Mouse (Mus musculus) urinary bladder, adult 2 months (tissue): ENCODE results near the gene Kif26b. TPM values are rescaled to one million over a fixed set of nuclear protein-coding genes. Genes with fewer than 3 reads are reported as not detected.

Experiments
- DNase-seq: peaks from one replicate; pipeline ENCODE4 v3.0.0; 2022; ENCODE audit warnings: low spot score
- polyA plus RNA-seq: library from polyadenylated mRNA; depleted of rRNA; stranded (reverse); fragments of >200 nt; gene quantifications from 2 replicates; pipeline ENCODE4 v1.2.3, GENCODE M21; 2012

Gene Kif26b
- polyA plus RNA-seq, 1 experiment = 1.4 TPM

DNA sequence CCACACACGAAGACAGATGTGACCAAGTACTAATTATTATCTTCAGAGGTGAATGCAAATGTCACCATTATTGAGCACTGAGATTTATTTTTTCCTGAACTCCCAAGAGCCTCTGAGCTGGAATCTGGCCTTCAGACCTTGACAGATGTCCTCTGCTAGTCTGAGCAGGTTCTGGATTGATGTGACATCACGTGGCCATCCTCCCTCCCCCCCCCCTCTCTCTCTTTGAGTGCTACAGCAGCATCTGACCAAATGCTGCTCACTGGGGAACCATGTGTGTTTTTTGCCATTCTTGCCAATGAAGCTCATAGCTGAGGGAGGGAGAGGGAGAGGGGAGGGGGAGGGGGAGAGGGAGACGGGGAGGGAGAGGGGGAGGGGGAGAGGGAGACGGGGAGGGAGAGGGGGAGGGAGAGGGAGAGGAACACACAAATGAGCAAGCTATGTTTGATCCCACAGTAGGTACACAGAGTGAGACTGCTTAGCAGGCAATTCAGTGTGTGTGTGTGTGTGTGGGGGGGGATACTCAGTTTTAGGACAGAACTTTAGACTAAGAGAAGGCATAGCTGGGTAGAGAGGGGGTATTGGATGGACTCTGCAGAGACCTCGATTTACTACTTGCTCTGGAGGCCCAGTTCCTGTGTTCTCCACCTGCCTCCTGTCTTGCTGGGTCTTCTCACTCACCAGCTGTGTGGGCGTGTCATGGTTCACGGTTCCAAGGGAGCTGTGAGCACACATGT lies 241.9 kb downstream of the Kif26b start:
- DNase-seq = no peak

DNA sequence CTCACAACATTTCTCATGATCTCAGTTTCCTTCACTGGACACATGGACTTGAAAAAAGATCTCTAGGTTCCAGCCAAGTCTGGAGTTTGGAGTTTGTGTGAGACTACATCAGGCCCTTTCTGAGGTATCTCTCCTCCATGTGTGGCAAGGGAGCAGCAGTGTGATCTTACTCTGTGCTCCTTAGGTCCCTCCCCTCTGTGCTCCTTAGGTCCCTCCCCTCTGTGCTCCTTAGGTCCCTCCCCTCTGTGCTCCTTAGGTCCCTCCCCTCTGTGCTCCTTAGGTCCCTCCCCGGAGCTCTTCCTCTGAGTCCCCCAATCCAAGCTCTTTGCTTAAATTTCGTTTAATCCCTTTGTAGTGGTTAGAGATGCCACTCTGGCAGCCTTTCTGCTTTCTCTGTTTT lies 250.8 kb downstream of the Kif26b start:
- no peak for DNase-seq

DNA sequence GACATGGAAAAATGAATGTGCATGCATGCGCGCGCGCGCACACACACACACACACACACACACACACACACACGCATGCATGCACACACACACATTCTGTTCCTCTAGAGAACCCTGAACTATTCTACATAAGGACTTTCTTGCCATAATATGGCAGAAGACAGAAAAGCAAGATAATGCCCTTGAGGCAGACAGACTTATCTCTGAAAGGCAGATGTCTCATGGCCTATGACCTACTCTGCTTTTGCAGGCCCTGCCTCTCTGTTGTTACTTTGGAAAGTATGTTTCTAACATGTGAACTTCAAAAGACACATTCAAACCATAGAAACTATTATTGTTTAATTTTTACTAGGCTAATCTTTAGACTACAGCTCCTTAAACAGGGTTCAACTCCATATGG lies 255.1 kb downstream of the Kif26b start:
- DNase-seq = no peak

DNA sequence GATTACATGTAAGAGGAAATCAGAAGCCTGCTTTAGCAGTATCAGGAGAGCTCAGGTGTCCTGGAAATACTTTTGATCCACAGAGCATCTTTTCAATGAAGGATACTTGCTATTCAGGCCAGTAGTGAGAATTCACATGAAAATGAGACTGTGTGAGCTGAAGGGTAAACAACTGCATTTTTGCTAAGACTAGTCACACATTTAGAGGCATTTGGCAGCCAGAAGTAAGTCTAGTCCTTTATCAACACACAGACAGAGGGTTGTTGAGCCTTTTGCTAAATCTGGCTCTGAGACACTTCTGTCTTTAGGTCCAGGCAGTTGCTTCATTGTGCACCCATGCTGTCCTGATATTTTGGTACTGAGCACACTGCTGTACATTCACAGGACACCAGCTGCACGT lies 262.3 kb downstream of the Kif26b start:
- DNase-seq = no peak

DNA sequence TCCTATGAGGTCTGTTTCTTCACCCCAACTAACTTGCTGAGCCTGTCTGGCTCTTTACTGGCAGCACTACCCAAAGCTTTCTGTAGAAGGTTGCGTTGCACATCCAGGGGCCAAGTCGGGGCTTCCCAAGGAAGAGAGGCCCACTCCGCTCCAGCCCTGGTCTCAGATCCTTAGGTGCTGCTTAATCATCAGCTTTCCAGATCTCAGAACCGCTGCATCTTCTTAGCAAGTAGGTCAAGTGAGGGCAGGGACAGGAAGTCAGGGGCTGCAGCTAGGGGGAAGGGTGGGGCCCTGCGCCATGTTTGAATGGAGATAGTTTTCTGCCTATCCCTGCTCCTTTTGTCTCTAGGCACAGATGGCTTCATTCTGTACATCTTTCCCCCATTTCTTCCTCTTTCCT lies 263.8 kb downstream of the Kif26b start:
- DNase-seq = no peak

DNA sequence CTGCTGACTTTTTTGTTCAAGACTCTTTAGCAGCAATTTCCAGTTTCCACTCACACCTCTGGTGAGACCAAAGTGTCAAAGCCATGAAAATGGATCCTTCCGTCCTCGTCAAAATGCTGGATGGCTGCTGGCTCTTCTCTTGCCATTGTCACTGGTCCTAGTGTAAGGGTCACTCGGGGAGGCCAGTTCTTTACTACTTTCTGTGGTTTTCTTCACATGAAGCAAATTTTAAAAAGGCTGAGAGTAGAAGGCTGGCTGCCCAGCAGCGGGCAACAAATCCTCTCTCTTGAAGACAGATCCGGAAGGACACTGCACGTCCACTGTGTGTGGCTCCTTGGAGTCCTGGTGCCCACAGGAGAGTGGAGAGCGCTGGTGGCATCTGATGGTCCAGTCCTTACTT lies 265.9 kb downstream of the Kif26b start:
- DNase-seq = no peak

DNA sequence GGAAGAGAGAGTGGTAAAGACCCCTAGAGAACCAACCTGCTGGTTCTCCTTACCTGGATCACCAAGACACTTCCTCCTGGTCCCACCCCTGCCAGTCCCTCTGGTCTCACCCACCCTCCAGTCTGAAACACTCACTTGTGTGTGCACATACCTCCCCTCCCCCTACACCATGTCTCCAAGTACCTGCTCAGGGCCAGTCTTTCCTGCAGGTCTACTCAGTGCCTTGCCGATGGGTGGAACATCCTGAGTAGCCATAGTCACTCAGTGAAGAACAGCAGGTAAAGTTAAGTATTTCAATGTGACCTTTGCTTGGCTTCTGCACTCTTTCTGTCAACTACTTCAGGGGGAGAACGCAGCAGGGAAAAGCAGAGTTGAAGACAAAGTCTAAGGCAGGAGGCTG lies 268.5 kb downstream of the Kif26b start:
- DNase-seq = no peak

DNA sequence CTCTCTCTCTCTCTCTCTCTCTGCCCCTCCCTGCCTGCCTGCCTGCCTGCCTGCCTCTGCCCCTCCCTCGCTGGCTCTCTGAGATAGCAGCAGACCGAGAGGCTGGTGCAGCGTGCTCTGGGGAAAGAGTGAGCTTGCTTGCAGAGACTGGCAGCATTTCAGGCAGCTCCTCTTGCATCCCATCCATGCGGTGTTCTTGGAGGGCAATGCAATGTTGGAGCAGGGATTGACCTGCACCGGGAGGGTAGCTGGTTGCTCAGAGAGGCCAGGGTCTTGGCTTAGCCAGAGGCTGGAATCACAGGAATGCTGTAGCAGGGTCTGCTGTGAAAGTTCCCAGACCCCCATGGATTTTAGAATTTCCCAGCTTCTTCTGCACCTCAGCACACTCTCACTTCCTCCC lies 269.4 kb downstream of the Kif26b start:
- DNase-seq = no peak

DNA sequence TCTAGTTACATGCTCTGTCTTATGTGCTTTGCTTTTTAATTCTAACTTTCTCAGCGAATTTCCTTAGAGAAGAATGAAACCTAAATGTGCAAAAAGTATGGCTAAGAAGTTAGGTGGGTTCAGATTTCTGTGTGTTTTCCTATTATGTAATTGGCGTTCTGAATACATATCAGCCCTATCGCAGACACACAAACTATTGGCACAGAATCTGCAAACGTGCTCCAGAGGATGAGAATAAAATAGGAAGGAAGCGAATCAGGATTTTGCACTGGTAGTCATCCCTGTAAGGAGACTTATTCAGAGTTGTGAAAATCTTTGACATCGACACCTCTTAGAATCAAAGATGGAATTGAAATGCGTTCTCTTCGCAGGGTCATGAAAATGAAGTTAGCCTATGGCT lies 270.0 kb downstream of the Kif26b start:
- no peak for DNase-seq

DNA sequence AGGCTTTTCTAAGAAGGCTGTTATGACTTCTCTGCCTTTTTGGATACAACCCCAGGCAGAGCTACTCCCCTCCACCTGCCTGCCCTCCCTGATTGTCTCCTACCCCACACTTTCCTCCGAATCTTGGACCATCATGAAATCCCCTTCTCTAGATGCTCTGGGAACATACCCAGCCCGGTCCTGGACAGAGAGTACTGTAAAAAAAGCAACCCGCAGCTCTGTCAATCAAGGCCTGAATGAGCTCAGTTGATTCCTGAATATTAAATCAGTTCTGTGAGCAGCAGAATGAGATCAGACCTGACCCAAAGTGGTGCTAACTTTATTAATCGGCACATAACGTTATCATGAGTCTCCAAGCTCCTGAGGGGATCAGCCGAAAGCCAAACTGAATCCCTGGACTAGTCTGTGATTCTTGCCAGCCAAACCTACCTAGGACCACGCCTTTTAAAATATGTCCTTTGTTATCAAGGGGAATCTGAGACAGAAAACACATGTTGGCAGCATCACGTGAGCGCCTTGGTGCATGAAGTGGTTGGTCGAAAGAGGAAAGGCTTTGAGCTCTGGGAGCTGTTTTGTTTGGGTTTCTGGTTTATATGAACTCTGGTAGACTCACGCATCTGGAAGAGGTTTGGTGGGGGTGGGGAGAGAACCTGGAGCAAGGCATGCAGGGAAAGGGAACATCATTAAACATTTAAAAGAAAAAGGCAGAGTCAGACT lies 271.1 kb downstream of the Kif26b start:
- no peak for DNase-seq

DNA sequence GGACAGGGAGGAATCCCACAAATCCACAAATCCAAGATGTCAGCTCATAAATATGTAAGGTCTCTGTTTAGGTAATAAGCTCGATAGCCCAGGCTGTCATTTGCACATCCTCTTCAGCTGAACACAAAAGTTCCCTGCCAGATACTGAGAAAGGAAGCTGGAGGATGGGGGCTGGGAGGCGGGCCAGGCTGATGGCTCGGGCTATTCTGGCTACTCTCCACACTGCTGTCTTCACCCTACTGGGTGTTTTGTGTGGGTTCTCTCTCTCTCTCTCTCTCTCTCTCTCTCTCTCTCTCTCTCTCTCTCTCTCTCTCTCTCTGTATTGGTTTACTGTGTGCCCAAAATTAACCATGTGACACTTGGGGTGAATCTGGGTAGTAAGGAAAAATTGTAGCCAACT lies 274.2 kb downstream of the Kif26b start:
- DNase-seq = no peak

DNA sequence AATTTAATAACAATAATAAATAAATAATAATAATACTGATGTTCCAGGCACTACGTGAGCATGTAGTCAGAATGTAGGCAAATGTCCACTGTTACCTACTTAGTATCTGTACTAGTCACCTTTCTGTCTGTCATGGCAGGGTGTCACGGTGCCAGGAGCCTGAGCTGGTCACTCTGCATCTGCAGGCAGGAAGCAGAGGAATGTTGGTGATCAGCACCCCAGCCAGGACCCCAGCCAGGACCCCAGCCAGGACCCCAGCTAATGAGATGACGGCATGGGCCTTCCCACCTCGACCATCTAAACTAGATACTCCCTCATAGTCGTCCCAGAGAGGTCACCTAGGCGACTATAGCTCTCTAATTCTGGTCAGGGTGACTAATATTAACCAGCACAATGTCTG lies 288.6 kb downstream of the Kif26b start:
- no peak for DNase-seq

DNA sequence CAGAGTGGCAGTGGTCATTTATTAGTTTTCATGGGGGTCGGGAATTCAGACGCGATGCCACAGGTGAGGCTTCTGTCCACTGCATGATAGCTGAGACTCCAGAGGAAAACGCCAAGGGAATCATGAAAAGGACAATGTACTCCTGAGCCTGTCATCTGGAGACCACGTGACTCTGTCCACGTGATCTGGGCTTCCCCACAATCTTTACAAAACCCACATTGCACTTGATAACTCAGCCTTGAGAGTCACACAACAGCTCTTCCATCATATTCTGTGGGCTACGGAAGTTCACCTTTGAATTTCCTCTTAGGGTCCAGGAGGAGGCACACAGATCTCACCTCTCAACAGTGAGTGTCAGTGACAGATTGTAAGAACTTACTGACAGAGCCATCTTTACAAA lies 290.1 kb downstream of the Kif26b start:
- no peak for DNase-seq

DNA sequence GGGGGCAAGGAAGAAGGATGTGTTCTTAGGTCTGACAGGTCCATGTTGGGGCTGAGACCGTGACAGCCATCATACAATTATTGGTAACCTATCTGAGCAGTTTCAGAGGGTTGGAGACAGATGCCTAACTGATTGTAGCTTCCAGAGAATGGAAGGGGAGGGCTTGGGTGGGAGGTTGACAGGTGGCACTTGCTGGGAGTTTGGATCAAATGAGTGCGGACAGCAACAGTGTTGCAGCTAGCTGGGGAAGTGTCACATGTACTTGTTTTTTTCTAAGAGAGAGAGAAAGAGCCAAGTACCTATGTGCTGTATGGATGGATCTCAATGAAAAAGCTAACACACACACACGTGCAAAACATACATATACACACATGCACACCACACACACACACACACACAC lies 291.2 kb downstream of the Kif26b start:
- no peak for DNase-seq

DNA sequence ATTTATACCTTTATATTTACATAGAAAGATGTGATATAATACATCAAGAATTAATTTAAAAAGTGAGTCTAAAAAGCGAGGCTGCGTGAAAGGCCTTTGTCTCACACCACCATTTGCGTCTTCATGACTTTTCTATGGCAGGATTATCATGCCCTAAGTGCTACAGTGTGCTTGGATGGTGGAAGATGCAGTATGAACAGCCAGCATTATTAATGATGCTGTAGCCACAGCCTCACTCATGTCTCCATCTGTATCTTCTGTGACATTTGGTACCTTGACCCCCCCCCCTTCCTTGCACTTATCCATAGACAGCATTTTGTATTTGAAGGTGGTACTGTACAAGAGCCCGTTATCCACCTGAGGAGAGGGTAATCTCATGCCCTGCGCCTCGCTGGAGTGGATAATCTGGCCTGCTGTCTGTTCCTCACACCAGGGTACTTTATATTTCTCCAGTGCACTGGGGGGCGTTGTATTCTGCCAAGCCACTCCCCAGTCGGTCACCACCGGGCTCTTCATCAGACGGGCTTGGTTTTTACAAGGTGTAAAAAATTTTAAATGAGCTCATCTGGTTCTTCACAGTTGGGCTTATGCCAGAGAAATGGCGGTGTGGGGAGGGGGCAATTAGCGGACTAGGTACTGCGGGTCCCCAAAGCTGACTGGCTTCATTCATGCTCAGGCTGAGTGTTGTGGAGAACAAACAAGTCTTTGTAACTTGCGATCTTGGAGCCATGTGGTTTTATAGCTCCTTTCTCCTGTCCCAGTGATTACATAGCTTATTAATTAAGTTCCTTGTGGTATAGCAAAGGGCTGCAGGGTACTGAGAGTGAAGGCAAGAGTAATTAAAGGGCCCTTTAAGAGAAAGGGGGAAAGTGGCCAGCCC lies 291.9 kb downstream of the Kif26b start:
- no peak for DNase-seq

DNA sequence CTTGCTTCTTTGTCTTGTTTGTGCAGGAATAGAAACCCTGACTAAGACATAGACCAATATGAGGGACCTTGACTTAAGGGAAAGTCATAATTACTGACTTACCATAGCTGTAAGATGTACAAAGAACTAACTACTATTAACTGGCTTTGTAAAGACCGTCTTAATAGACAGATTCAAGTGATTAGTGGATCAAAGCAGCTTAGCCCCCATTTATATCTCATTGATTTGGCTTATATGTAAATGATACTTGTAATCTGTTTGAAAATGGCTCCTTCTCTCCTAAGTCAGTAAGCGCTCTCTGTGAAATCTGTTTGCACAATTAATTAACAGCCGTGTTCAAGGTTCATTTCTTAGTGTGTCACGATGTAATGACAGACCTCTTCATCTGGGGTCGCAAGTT lies 295.9 kb downstream of the Kif26b start:
- no peak for DNase-seq

DNA sequence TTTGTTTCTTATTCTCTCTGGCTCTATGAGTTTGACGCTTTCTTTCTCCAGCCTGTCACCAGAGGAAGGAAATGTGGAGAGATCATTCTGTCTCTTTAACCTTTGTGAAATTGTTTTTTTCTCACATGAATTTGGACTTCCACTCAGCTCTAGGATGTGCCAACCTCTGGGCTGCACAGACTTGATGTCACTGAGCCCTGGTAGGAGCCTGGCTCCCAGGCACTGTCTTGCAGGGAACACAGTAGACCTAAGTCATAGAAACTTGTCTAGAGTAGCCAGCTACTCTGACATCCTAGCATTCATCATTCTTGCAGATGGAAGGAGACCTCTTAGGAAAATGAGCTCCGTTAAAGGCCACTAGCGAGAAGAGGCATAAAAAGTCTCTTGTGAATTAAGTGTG lies 298.3 kb downstream of the Kif26b start:
- DNase-seq = no peak

DNA sequence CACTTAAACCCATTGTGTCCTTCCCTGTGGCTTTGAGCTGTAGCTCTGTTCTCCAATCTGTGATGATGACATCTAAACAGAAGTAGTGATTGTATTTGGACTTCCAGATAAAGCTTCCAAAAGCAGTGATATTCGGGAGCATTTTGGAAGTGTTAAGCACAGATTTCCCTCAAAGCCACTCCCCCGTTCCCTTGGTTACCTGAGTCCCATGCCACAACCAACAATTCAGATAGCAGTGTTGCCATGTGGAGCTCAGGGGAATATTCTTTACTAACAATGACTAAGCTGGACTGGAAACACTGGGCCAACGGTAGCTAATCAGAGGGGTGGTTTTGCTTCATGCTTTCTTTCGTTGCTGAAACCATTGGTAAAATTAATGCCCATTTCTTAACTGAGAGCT lies 300.5 kb downstream of the Kif26b start:
- DNase-seq = no peak

DNA sequence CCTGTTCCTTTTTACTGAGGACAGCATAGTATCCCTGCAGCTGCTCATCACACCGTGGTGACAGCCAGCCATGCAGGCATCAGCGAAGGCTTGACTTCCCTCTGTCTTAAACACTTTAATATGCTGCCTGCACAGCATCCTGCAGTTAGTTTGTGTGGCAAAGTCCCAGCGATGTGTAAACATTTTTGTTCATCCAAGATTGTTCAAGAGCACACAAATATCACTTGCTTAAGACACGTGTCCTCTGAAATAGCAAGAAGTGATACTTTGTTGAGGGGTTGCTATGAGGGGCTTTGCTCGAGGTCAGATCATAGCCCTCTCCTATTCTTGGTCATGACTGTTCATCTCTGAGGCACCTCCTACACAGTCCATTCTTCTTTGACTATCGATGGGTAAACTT lies 303.6 kb downstream of the Kif26b start:
- DNase-seq = no peak

DNA sequence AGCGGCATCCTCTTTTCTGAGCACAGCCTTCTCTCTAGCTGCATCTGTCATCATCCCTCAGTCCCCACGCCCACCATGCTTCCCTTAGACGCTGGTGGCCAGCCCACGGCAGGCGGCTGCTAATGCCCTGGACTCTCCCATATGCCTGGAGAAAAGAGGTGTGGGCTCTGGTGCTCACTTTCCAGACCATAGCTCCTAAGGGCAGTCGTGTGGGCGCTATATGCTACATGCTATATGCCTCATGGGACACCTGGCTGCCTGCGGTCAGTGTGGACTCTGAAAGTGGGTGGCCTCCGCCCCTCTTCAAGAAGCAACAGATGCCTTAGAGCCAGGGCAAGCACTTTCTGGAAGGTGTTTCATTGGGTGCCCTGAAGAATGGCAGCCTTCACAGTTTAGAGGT lies 306.9 kb downstream of the Kif26b start:
- DNase-seq = no peak

DNA sequence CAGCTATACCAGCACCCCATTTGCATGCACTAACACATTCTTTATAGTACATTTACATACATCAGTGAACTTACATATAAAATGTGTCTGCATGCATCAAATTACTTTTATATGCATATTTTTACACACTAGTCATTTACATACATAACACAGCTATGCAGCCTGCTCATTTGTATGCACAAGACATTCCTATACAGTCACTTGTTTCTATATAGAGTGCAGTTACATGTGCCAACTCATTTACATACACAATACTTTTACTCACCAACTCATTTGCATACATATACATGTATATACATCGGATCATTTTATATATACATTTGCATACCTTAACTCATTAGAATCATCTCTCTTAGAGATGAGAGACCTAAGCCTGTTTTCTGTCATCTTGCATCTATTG lies 308.1 kb downstream of the Kif26b start:
- DNase-seq = no peak

DNA sequence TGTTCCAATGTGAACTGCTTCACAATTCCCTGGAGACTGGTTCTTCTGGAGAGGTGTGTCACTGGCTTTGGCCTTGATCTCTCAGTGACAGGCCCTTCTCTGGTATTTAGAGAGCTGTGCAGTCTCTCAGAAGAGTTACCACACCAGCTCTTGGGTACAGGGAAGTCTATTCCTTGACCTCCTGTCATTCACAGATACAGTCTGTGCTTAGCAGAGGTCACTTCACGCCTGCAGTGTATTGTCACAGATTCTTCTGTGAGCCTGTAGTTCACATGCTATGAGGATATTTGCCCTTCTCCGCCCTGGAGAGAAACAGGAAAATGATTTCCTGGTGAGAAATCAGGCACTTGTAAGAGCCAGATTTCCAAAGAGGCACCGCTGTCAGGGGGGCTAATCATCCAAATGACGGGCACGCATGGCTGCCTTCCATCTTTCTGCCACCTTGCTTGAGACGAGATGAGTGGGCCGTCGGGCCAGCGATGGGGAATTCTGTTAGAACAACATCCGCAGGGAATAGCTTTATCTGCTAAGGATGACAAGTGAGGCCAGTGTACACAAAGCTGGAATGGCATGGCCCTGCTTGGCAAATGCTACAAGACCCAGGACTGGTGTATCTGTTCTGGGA lies 309.9 kb downstream of the Kif26b start:
- DNase-seq = no peak
